Mouse (Mus musculus) thymus, adult 2 months (tissue): Measurements from ENCODE around the gene Cript. TPM values are rescaled to one million over a fixed set of nuclear protein-coding genes. Genes with fewer than 3 reads are reported as not detected.
"Not testable (repeated sequence)": the region's sequence is repeated elsewhere in the genome, so short reads cannot be mapped to it uniquely, and the experiment has no call there.

Source experiments
- DNase-seq: peaks from one replicate; pipeline ENCODE4 v3.0.0; 2021
- H3K27ac ChIP-seq: fragments of 200-500 bp; 2 replicates; pipeline ENCODE4 v1.5.1; 2012; ENCODE audit warnings: low read length, control low read depth; ENCODE audit not compliant: control insufficient read depth, insufficient read depth
- H3K27me3 ChIP-seq: fragments of 200-500 bp; 2 replicates; pipeline ENCODE4 v1.6.1; 2012; ENCODE audit warnings: mild to moderate bottlenecking, low read length, moderate library complexity, mixed read lengths; ENCODE audit not compliant: control insufficient read depth, insufficient read depth
- H3K36me3 ChIP-seq: fragments of 200-500 bp; 2 replicates; pipeline ENCODE4 v1.6.1; 2012; ENCODE audit warnings: mild to moderate bottlenecking, low read length, moderate library complexity; ENCODE audit not compliant: control insufficient read depth, insufficient read depth
- H3K4me1 ChIP-seq: fragments of 200-500 bp; replicated peaks from 2 replicates; pipeline ENCODE4 v1.6.1; 2012; ENCODE audit warnings: low read length; ENCODE audit not compliant: control insufficient read depth, insufficient read depth
- H3K4me3 ChIP-seq: fragments of 200-500 bp; 2 replicates; pipeline ENCODE4 v1.5.1; 2012; ENCODE audit warnings: mild to moderate bottlenecking, low read length, control low read depth, moderate library complexity; ENCODE audit not compliant: control insufficient read depth, insufficient read depth
- CTCF ChIP-seq: fragments of 200-500 bp; IDR thresholded peaks from 2 replicates; pipeline ENCODE4 v1.5.1; 2012; ENCODE audit warnings: mild to moderate bottlenecking, control low read depth, low read length, moderate library complexity, borderline replicate concordance; ENCODE audit not compliant: control insufficient read depth, poor library complexity, insufficient read depth; ENCODE audit errors: extremely low read depth
- POLR2A ChIP-seq: fragments of 200-500 bp; IDR thresholded peaks from 2 replicates; pipeline ENCODE4 v1.6.1; 2012; ENCODE audit warnings: mild to moderate bottlenecking, low read length, control low read depth, moderate library complexity; ENCODE audit not compliant: control insufficient read depth, poor library complexity, insufficient read depth; ENCODE audit errors: extremely low read depth
- WGBS: fragments of 180-500 bp; shearing (Covaris S2); methylation state at CpG from one replicate; pipeline ENCODE4 v1.1.7; 2018; 5-methylcytosine and 5-hydroxymethylcytosine counted together
- polyA plus RNA-seq: library from polyadenylated mRNA; depleted of rRNA; stranded (reverse); fragments of >200 nt; gene quantifications from 2 replicates; pipeline ENCODE4 v1.2.3, GENCODE M21; 2012; rRNA removed

Cript gene
- polyA plus RNA-seq, 1 experiment, result 16.8 TPM

GRCm38 (mm10) chr17:87072766-87073440 is 47.6 kb downstream of the Cript start:
- H3K36me3 ChIP-seq, result no peaks in the 10 kb centered on the region
- H3K27ac ChIP-seq, result no peak overlapping the region
- whole genome bisulfite sequencing, result 96% methylated on average over 5 of the region's 5 CpGs
- TF ChIP-seq POLR2A (no peak), CTCF (no peak)
- no peaks in the 10 kb centered on the region for H3K27me3 ChIP-seq
- no peak overlapping the region for H3K4me3 ChIP-seq
- DNase-seq, result no peak
- no peaks in the 10 kb centered on the region for H3K4me1 ChIP-seq

GRCm38 (mm10) chr17:87073470-87073869 is 48.1 kb downstream of the Cript start:
- no peak for TF ChIP-seq CTCF
- Histone ChIP-seq H3K4me1 (no peaks in the 10 kb centered on the region), H3K27me3 (no peaks in the 10 kb centered on the region), H3K27ac (no peak overlapping the region), H3K4me3 (no peak overlapping the region), H3K36me3 (no peaks in the 10 kb centered on the region)
- no peak for DNase-seq

DNA sequence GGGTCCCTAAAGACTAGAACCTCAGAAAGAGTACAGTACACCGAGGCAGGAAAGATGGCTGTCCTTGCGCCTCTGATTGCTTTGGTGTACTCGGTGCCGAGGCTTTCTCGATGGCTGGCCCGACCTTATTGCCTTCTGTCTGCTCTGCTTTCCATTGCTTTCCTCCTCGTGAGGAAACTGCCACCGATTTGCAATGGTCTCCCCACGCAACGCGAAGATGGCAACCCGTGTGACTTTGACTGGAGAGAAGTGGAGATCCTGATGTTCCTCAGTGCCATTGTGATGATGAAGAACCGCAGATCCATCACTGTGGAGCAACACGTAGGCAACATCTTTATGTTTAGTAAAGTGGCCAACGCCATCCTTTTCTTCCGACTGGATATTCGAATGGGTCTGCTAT is 52.9 kb downstream of the Cript start:
- WGBS, result 97% methylated on average over 17 of the region's 17 CpGs
- not testable (repeated sequence) for H3K4me1 ChIP-seq, H3K27me3 ChIP-seq, H3K27ac ChIP-seq, H3K36me3 ChIP-seq, H3K4me3 ChIP-seq, DNase-seq

- Histone ChIP-seq H3K27me3 (no peaks in the 10 kb centered on the region), H3K36me3 (no peaks in the 10 kb centered on the region), H3K4me1 (no peaks in the 10 kb centered on the region), H3K4me3 (no peak overlapping the region), H3K27ac (no peak overlapping the region)
- DNase-seq, result no peak
- WGBS, result 97% methylated on average over 7 of the region's 7 CpGs
- TF ChIP-seq POLR2A (no peak), CTCF (no peak)
Observed at GRCm38 (mm10) chr17:87080724-87081123, 55.4 kb downstream of the Cript start.

DNA sequence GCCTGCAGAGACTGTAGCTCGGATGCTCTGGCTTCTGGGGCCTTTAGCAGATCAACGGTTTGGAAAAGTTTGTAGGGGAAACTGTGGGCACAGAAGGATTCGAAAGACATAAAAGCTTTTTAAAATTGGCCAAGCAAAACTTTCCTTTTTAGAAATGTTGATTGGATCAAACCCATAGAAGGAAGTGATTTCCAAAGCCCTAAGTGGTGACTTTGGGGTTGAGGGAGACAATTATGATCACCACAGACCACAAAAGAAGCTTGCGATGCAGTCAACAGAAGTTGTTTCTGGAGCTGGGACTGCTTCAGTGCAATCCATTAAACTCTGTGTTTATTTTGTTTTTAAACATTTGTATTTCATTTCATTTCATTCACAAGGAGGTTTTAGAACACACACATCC is 57.2 kb downstream of the Cript start:
- H3K27me3 ChIP-seq, result no peaks in the 10 kb centered on the region
- TF ChIP-seq POLR2A (no peak), CTCF (no peak)
- H3K4me3 ChIP-seq, result no peak overlapping the region
- no peaks in the 10 kb centered on the region for H3K36me3 ChIP-seq
- no peak for DNase-seq
- no peaks in the 10 kb centered on the region for H3K4me1 ChIP-seq
- H3K27ac ChIP-seq, result no peak overlapping the region
- WGBS, result 29% methylated on average over 4 of the region's 4 CpGs

GRCm38 (mm10) chr17:87083671-87084070 is 58.3 kb downstream of the Cript start:
- whole genome bisulfite sequencing, result 81% methylated on average over 5 of the region's 5 CpGs
- Histone ChIP-seq H3K27ac (no peak overlapping the region), H3K4me3 (no peak overlapping the region), H3K27me3 (no peaks in the 10 kb centered on the region), H3K36me3 (no peaks in the 10 kb centered on the region), H3K4me1 (no peaks in the 10 kb centered on the region)
- TF ChIP-seq POLR2A, result no peak
- no peak for TF ChIP-seq CTCF
- no peak for DNase-seq

Other genes starting within 250 kb of the Cript start
- gene Tmem247, start 108.2 kb upstream of the Cript start, polyA plus RNA-seq, result 0.19 TPM in 1 of 2 replicates, not detected in the other
- gene Atp6v1e2, start 77.7 kb upstream of the Cript start, polyA plus RNA-seq, result not detected in 2 replicates
- gene Rhoq, start 62.5 kb upstream of the Cript start, polyA plus RNA-seq, result 11.5 and 14.5 TPM in 2 replicates
- gene Pigf, start 144 bp upstream of the Cript start, polyA plus RNA-seq, result 4.8 TPM in 2 replicates
- gene Socs5, start 82.1 kb downstream of the Cript start, polyA plus RNA-seq, result 4.8 and 6.4 TPM in 2 replicates
- 46.7 and 48.7 TPM in 2 replicates for gene Mcfd2, start 240.4 kb downstream of the Cript start, polyA plus RNA-seq